Mouse (Mus musculus) kidney, postnatal 4 days (tissue): Measurements from ENCODE around the gene Fbln1.
A peak's percentile ranks its signal among the peaks of the same experiment; 100 is the strongest.

Source experiments
- DNase-seq, 2 experiments: peaks; one replicate each; pipeline ENCODE4 v3.0.0; 2021; ENCODE audit warnings: mixed read lengths in 2 of 2

The Fbln1 gene

GRCm38 (mm10) chr15:85205792-85206702 lies at the start of gene Fbln1:
TSS of gene Fbln1 (plus strand) at chr15:85205949.
- DNase-seq: peak; percentile 88 to 94

- no peak for DNase-seq
Observed at GRCm38 (mm10) chr15:85156198-85156597, 49.6 kb upstream of the Fbln1 start.

- no peak for DNase-seq
Observed at GRCm38 (mm10) chr15:85161416-85161815, 44.3 kb upstream of the Fbln1 start.

- DNase-seq: peak; percentile 75 to 84
Observed at GRCm38 (mm10) chr15:85162693-85163663, 42.8 kb upstream of the Fbln1 start.

- peak; percentile 21 to 28 for DNase-seq
Observed at GRCm38 (mm10) chr15:85166433-85166933, 39.3 kb upstream of the Fbln1 start.

- DNase-seq: no peak
Observed at GRCm38 (mm10) chr15:85167086-85167679, 38.6 kb upstream of the Fbln1 start.

- peak; percentile 62 to 77 for DNase-seq
Observed at GRCm38 (mm10) chr15:85172054-85172453, 33.7 kb upstream of the Fbln1 start.

- peak; percentile 32 to 44 for DNase-seq
Observed at GRCm38 (mm10) chr15:85173425-85173824, 32.3 kb upstream of the Fbln1 start.

GRCm38 (mm10) chr15:85174060-85174459 lies 31.7 kb upstream of the Fbln1 start:
- DNase-seq: peak; percentile 29 to 45

GRCm38 (mm10) chr15:85177576-85177975 lies 28.2 kb upstream of the Fbln1 start:
- DNase-seq: peak; percentile 51 to 53

GRCm38 (mm10) chr15:85178172-85178571 lies 27.6 kb upstream of the Fbln1 start:
- DNase-seq: no peak

GRCm38 (mm10) chr15:85179528-85180180 lies 26.1 kb upstream of the Fbln1 start:
- DNase-seq: no peak

GRCm38 (mm10) chr15:85180368-85180767 lies 25.4 kb upstream of the Fbln1 start:
- DNase-seq: no peak

GRCm38 (mm10) chr15:85182063-85182462 lies 23.7 kb upstream of the Fbln1 start:
- DNase-seq: no peak

GRCm38 (mm10) chr15:85186916-85187315 lies 18.8 kb upstream of the Fbln1 start:
- DNase-seq: peak; percentile 68 to 75

GRCm38 (mm10) chr15:85188167-85188778 lies 17.5 kb upstream of the Fbln1 start:
- no peak for DNase-seq

- DNase-seq: peak; percentile 73 to 82
Observed at GRCm38 (mm10) chr15:85200446-85201289, 5.1 kb upstream of the Fbln1 start.

GRCm38 (mm10) chr15:85202199-85202598 lies 3.5 kb upstream of the Fbln1 start:
- DNase-seq: peak; percentile 66 to 73

GRCm38 (mm10) chr15:85202787-85203186 lies 3.0 kb upstream of the Fbln1 start:
- DNase-seq: no peak

GRCm38 (mm10) chr15:85204383-85204782 lies 1.4 kb upstream of the Fbln1 start:
- no peak for DNase-seq

- no peak for DNase-seq
Observed at GRCm38 (mm10) chr15:85206703-85207075, 940 bp downstream of the Fbln1 start.
